Mouse (Mus musculus) left cerebral cortex, postnatal 10 days (tissue): Measurements from ENCODE around the gene Inka2. TPM values are rescaled to one million over a fixed set of nuclear protein-coding genes. Genes with fewer than 3 reads are reported as not detected.

Experiments used
- DNase-seq, 2 experiments: peaks; one replicate each; pipeline ENCODE4 v3.0.0; 2021 to 2022; ENCODE audit warnings: low spot score in 2 of 2, mixed read lengths in 1 of 2; ENCODE audit errors: extremely low spot score in 1 of 2
- intact Hi-C: fragments of 180-260 bp; cut with DNase I; formaldehyde crosslinking; loops from one replicate; pipeline ENCODE4 v1.15.1; 2025
- total RNA-seq, 2 experiments: library from RNA; stranded (reverse); gene quantifications; 2 replicates each; pipeline ENCODE4 v1.2.3; 2021

The Inka2 gene
- total RNA-seq = 10 to 100 TPM; 41.2 to 42.6 TPM

DNA sequence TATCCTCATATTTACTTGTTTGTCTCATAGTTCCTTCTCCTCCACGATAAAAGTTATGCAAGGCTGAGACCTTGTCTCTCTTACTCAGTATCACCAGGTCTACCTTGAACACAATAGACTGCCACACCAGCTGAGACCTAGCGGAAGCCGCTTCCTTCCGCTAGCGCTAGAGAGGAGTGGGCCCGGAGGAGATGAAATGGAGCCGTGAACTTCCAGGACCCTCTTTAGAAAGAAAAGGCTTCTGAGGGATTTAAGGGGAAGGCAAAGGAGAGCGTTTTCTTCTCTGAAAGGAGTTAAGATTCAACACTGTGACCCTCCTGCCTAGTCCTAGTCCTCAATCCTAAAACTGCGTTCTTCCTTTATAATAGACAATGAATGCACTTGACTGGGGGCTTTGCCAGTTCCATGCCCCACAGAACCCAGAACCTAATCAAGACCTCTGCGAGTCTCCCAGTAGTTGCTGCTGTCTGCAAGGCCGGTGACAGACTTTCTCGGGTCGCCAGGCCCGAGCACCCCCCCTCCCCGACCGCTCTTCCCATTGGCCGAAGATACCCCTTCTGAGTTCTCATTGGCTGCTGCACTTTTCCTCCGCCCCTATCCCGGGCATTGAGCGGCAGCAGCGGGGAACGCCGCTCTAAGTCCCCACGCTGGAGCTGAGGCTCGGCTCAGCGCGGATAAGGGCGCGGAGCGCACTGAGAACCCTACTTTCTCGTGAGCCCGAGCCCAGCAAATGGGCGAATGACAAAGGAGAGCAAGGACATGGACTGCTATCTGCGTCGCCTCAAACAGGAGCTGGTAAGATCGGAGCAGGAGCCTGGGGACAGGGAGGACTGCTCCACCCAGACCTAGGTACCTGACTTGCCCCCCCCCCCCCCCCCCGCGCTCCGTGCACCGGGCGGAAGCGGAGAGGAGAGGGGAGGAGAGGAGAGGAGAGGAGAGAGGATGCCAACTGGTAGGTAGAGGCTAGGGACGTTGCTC, at the start of gene Inka2:
Gene Inka2 (plus strand): TSS at position 569 of the 978 bp plus-strand sequence.
- DNase-seq = peak; percentile 81 to 88
- intact Hi-C loops = no loop called here

DNA sequence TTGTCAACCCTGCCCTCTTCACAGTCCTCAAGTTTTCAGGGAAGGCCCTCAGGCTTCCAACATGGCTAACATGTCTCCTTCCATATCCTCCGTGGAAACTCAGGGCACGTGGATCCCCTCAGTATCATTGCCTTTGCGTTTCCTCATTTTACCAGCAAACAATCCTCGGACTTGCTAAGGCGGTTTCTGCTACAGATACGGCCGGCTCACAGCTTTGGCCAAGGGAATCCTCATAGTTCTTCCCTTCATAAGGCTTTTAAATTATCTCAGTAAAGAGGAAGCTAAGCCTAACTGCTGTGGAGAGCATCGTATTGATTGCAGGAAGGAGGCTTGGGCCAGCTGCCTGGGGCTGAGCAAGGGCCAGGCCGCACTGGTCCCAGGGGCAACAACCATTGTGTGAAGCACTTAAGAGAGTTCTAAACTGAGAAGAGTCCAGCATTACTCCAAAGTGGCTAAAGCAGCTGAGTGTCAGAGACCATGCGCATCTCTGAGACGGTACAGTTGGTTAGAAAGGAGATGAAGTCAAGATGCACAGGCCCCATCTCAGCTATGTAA, 49.3 kb upstream of the Inka2 start:
- no peak for DNase-seq
- intact Hi-C loops = no loop called here

DNA sequence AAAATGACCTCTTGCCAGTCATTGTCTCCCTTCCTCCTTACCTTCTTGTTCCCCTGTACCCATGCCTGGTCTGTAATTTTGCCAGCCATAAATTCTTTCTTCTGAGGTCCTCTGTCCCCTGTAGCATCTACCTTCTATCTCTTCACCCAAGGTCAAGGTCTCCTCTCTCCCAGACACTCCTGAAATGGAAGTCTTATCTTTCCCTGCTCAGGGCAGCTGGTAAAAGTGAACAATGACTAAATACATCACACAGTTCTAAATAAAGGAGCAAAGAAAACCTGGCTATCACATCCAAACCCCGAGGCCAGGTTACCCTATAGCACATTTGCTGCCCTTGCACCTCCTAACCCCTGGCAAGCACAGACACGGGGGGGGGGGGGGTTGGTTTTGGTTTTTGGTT, 43.9 kb upstream of the Inka2 start:
- intact Hi-C loops = no loop called here
- no peak for DNase-seq

DNA sequence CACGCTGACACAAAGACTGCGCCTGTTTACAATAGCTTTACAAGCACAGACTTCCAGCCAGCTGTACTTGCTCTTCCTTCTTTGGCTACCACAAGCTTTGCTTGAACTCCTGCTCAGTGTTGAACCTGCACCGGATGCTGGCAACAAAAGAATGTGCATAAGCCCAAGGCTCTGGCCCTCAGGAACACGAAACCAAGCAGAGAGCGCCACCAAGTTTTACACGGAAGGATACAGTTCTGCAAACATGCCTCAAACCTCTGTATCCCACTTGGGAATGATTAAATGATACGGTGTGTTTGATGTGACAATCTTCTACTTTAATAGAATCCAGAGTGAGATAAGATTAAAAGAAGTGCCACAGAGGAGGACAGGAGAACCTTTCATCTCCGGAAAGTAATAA, 41.4 kb upstream of the Inka2 start:
- no peak for DNase-seq
- intact Hi-C loops = no loop called here

DNA sequence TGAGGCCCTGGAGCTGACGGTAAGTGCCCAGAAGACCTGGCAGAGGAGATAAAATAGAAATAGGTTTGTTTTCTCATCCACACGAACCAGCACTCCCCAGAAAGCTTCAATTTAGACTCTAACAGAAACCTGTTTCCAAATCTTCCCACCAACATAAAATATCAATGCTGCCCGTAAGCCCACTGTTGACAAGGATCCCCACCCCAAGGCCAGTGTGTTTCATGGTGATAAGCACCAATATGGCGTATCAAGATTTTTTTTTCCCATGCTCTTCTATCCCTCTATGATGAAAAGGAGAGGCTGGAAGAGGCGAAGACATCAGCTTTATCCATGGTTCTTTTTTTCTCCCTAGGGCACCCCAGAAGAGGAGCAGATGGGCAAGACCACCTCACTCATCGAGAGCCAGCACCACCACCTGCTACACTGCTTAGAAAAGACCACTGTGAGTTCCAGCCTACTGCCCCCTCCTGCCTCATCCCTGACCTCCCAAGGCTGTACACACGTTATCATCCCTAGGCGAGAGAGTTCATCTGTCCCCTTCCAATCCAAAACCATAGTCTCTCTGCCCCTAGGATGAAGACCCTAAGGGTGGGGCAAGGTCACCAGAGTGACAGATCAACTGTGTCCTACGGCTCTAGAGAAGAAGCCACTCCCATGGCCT, 39.2 kb upstream of the Inka2 start:
- intact Hi-C loops = no loop called here
- DNase-seq = no peak

DNA sequence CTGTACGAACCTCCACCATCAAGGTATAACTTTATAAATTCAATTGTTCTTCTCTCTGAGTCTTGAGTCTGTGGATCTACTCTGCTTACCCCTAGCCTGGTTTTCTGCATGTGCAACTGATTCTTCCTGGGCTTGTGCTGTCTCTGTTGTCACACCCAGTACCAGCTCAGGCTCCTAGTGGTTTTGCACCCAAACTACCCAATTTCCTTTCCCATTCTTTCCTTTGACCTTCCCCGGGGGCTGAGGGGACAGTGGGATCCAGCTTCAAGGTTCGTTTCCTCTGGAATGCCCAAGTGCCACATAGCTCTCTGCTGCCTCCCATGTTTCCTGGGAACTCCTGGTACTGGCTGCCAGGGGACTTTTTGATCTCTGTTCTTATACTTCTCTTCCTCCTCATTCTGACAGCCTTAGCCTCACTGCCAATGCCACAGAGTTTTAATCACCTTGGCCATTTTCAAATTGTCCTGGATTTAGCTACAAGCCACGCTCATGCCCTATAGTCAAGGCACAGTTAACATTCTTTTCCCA, 37.3 kb upstream of the Inka2 start:
- no peak for DNase-seq
- intact Hi-C loops = no loop called here

DNA sequence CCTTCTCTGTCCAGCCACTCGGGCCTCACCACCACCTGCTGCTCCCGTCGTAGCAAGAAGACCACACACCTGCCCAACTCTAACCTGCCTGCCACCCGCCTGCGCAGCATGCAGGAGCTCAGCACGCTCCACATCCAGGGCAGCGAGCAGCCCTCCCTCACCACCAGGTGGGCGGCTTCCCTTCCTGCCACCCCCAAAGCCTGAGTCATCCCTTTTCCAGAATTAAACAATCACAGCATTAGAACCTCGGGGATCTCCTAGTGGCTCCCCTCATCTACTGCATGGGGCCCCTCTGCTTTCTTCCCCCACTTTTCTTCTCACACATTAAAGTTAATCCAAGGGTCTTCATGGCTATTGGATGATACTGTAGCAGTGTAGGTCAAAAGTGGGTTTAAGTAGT, 36.2 kb upstream of the Inka2 start:
- intact Hi-C loops = no loop called here
- DNase-seq = no peak

DNA sequence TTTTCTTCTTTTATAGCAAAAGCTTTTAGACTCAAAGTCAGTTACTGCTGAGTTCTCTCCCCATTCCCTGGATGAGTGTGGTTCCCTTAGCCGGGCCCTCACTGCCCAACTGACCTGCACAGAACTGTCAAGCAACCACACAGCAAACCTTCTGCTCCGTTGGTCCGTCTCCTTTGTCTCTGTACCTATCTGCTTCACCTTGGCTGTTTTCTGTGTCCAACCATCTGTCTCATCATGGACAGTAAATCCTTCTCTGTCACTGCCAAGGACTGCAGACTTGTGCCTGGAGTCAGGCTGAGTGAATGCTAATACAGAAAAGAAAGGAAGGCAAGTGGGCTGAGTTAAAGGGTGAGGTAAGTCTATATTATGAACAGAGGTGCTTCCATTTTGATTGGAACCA, 34.6 kb upstream of the Inka2 start:
- DNase-seq = no peak
- intact Hi-C loops = loop anchor here (5.0 kb wide), 1 partner anchor 233 kb away; no protein-coding TSS in a partner anchor

DNA sequence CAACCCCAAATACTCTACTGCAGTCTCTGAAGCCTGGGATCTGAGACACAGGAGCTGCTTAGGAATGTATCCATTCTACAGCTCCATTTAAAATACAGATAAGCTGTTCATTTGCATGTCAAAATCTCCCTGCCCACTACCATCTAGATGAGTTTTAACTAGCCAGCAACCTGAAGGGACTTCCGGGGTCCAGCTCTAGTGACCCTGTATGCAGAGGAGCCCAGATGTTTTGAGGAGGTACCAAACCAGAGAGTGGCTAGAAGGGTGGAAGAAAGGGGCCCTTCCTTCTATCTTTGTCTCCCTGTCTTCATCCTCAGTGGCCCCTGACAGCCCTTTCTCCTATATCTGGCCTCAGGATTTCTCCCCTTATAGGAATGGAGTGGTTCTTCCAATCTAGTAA, 33.6 kb upstream of the Inka2 start:
- no peak for DNase-seq
- intact Hi-C loops = loop anchor here (5.0 kb wide), 1 partner anchor 232 kb away; no protein-coding TSS in a partner anchor

DNA sequence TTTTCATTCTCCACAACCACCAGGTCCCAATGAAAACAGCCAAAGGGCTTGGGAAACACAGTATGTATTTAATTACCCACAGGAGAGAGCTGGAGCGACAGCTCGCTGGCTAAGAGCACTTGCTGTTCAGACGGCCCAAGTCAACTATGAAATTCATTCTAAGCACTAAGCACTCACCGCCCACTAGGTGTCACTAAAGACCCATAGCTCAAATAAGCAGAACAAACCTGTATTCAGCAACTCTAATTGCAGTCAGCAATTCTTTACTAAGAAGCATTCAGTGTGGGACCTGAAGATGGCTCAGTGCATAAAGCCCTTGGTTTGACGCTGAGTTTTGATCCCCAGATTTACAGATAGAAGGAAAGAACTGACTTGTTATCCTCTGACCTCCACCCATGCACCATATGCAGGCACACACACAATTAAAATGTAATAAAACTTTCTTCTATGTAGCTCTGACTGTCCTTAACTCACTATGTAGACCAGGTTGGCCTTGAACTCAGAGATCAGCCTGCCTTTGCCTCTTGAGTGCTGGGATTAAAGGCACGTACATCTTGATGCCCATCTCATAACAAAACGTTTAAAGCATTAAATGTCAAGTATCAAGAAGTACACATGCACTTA, 29.7 kb upstream of the Inka2 start:
- intact Hi-C loops = loop anchor here (5.0 kb wide), 1 partner anchor 228 kb away; no protein-coding TSS in a partner anchor
- peak; percentile 52 to 66 for DNase-seq

DNA sequence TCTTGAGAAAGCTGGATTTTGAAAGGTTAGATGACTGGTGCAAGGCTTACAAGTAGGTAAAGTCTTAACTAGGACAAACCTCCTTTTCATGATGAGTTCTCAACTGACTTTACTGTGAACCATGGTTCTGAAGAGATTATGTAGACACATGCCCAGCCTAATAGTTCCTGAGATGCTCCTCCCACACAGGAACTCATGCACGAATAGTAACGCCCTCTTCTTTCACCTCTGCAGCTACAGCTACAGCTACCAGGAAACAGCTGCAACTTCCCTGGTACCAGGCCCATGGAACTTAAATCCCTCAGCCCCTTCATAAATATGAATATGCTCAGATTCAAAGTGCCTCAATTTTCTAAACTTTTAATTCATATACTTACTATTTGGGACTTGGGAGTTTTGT, 28.5 kb upstream of the Inka2 start:
- intact Hi-C loops = no loop called here
- no peak for DNase-seq

DNA sequence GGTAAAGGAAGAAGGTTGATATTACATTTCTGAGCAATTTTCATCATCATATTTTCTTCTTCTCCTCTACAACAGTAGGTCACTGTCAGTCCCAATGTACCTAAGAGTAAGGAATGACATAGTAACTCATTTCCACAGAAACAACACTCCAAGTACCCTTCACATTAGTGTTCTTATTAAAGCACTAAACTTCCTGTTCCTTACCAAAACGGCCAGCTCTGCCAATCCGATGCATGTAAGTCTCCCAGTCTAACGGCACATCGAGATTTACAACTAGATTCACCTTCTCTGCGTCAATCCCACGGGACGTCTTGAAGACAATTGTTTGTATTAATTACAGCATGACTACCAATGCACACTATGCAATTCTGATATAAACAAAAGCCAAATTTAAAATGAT, 24.1 kb upstream of the Inka2 start:
- intact Hi-C loops = no loop called here
- DNase-seq = no peak

DNA sequence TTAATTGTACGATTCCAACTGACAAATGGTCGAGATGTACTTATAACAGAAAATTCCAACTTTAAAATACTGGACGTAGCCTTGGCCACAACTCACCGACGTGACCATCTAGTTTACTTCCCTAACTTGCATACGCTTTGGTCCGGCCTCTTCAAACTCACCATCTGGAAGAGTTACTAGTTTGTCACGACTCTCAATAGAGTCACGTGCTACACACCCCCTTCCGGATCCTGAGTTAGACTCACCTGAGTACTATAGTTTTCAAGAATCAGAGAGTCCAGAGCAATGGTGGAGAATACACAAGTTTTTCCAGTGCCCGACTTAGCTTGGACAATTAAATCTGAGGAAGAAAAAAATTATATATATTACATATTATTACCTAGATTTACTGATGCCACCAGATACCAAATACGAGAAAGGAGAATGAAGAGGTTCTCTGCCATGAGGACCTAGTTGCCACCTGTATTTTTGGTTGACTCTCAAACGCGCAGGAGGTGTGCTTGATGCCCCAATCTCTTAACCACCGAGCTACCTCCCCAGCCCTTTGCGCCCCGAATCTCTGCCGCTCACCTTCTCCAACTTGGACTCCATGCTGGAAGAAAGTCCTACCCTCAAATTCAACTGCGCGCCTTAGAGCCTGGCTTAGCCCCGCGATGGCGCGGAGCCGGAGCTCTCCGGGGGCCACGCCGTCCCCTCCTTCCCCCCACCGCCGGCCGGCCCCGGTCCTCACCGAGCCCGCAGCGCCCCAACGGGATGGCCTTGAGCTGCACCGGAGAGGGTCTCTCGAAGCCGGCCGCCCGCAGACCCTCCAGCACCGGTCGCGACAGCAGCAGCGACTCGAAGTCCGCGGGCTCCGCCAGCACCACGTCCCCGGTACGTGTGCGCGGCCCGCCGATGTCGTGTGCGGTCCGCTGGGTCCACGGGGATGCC, 17.7 kb upstream of the Inka2 start:
- intact Hi-C loops = loop anchor here (2.0 to 5.0 kb wide), 3 partner anchors 40 to 271 kb away; partner anchors contain the start of gene Wdr77
- DNase-seq = no peak

DNA sequence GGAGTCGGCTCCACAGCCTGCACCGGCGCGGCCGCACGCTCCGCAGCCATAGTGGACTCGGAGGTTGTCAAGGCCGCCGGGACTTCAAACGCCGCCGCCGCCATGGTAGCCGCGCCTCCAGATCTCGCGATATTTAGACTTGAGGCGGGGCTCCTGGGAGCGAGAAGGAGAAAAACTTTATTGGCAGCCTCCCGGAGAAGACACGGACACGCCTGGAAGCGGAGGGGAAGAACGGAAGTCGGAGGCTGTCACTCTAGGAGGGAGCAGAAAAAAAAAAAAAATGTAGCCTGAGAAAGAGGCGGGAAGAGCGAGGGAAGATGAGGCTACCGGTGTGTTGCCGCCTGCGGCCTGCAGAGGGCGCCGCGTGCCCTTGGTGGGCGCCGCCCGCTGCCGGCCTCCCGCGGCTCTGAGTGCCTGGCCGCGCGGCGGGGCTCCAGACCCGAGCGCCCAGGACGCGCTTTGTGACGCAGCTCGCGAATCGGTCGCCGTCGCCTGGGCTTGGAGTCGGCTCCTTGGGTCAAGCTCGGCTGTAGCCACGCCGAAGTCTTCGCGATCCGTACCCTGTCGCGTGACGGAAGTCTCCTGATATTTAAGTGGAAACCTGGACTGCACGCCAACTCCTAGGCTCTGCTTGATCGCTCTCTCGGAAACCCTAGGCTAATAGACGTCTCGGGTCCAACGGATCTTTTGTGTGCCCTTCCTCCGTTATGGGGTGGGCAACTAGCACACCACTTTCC, 16.9 kb upstream of the Inka2 start, which contains the start of gene Ddx20:
Gene Ddx20 (minus strand): TSS at position 251 of the 737 bp plus-strand sequence.
- DNase-seq = peak; percentile 97 to 98
- intact Hi-C loops = loop anchor here (2.0 to 5.0 kb wide), 3 partner anchors 39 to 270 kb away; partner anchors contain the start of gene Wdr77

DNA sequence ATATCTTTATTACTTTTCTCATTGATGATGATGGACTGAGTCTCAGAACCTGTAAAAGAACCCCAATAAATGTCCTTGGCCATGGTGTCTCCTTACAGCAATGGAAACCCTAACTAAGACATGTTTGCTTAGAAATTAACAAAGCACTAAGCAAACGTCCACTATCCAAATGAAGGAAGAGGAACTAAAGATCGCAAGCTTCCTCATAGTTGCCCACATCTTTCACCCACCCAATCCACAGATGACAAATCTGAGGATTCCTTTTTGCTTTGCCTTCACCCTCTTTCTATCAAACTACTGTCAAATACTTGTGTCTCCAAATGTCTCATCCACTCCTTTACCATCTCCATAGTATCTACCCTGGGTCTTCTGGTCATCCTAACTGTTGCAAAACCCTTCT, 15.9 kb upstream of the Inka2 start:
- intact Hi-C loops = loop anchor here (5.0 kb wide), 2 partner anchors 209 to 269 kb away; partner anchors contain the start of gene Wdr77
- DNase-seq = no peak

DNA sequence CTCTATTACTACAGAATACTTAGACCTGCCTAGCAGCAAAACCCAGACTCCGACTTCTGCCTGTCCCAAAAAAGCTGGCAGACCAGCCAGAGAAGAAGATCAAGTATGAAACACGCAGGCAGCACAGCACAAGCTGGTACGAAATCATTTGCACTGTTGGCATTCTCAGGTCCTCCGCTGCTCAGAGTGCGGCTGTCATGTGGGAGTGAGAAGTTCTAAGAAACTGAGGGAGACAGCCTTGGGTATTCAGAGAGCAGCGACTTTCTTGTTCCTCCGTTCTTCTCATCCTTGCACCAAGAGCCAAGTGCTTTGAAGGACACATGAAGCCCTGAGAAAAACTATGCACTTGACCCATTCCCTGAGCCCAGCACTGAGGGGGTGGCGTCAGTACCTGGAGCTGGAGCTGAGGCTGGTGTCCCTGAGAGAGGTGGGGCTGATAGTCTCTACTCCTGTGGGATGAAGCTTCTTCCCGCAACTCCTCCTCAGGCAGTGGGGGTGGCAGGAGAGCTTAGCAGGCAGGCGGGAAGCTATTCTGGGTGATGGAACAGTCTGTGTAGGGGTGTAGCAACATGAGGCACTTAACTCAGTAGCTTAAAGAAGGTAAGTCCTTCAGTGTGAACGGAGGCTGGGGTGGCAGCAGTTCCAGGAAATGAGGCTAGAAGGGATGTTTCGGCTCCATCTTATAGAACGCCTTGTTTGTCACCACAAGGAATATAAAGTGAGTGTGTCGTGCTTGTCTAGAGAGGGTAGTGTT, 10.9 kb upstream of the Inka2 start:
- intact Hi-C loops = no loop called here

More for the DNA sequence above, 10.9 kb upstream of the Inka2 start:
- DNase-seq = peak; percentile 60 to 62
